Mouse (Mus musculus) intestine, postnatal 0 days (tissue): Measurements from ENCODE around the gene Crx. TPM values are rescaled to one million over a fixed set of nuclear protein-coding genes. Genes with fewer than 3 reads are reported as not detected.
"Not testable (repeated sequence)": the region's sequence is repeated elsewhere in the genome, so short reads cannot be mapped to it uniquely, and the experiment has no call there.

Source experiments
- ATAC-seq: fragments of 200-750 bp; cut with Nextera tagmentation; 2 replicates; pipeline ENCODE4 v1.8.0; 2017; ENCODE audit warnings: mild to moderate bottlenecking, moderate TSS enrichment, moderate library complexity
- H3K27ac ChIP-seq: fragments of 300-500 bp; sonication (generic); 2 replicates; pipeline ENCODE4 v1.5.1; 2014; ENCODE audit warnings: mild to moderate bottlenecking, low read depth, low read length, moderate library complexity
- H3K27me3 ChIP-seq: fragments of 300-500 bp; sonication (generic); replicated peaks from 2 replicates; pipeline ENCODE4 v1.6.1; 2014; ENCODE audit warnings: low read length, mixed read lengths; ENCODE audit not compliant: control insufficient read depth, insufficient read depth
- H3K36me3 ChIP-seq: fragments of 300-500 bp; sonication (generic); 2 replicates; pipeline ENCODE4 v1.6.1; 2014; ENCODE audit warnings: mild to moderate bottlenecking, moderate library complexity; ENCODE audit not compliant: control insufficient read depth, insufficient read depth
- H3K4me1 ChIP-seq: fragments of 300-500 bp; sonication (generic); replicated peaks from 2 replicates; pipeline ENCODE4 v1.6.1; 2014; ENCODE audit warnings: antibody characterized with exemption, low read length, mixed read lengths; ENCODE audit not compliant: control insufficient read depth, insufficient read depth
- H3K4me2 ChIP-seq: fragments of 300-500 bp; sonication (generic); replicated peaks from 2 replicates; pipeline ENCODE4 v1.6.1; 2014; ENCODE audit warnings: low read depth, mild to moderate bottlenecking, moderate library complexity
- H3K4me3 ChIP-seq: fragments of 300-500 bp; sonication (generic); 2 replicates; pipeline ENCODE4 v1.5.1; 2014; ENCODE audit warnings: low read depth, low read length
- H3K9ac ChIP-seq: fragments of 300-500 bp; sonication (generic); 2 replicates; pipeline ENCODE4 v1.6.1; 2014; ENCODE audit warnings: mild to moderate bottlenecking, low read depth, low read length
- H3K9me3 ChIP-seq: fragments of 300-500 bp; sonication (generic); 2 replicates; pipeline ENCODE4 v1.6.1; 2016; ENCODE audit warnings: mixed run types; ENCODE audit not compliant: control insufficient read depth
- CTCF ChIP-seq: sonication (generic); IDR thresholded peaks from 2 replicates; pipeline ENCODE4 v1.5.1; 2016; ENCODE audit warnings: low read depth, mild to moderate bottlenecking, control low read depth, antibody characterized with exemption, moderate library complexity
- WGBS: fragments of 180-500 bp; shearing (Covaris S2); extraction: QIAGEN DNeasy Blood & Tissue Kit; methylation state at CpG from one replicate; pipeline ENCODE4 v1.1.7; 2014; 5-methylcytosine and 5-hydroxymethylcytosine counted together
- polyA plus RNA-seq: library from polyadenylated mRNA; unstranded; fragments of >200 nt; fragmentation: Nextera tagmentation; extraction: Ambion mirVana; gene quantifications from 2 replicates; pipeline ENCODE4 v1.2.1, GENCODE M21; 2015

Crx gene
- polyA plus RNA-seq, 1 experiment from 2014 or later: not detected

DNA sequence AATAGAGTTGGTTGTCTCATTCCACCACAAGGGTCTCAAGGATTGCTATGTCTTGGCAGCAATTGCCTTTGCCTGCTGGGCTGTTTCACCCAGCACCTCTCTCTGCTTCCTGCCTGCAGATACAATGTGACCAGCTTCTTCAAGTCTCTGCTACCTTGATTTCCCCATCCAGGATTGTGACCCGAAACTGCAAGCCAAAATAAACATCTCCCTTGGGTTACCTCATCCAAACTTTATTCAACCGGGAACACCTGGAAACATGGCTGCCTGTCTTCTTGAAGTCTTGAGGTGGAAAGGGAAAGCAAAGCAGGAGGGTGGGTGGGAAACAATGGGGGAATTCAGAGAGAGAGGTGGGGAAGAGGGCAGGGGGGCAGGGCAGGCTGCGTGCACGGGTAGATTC lies 37.2 kb upstream of the Crx start:
- Histone ChIP-seq H3K4me1 (peaks cover 6% of the 10 kb centered on the region; the same call in 1 of the 2 replicates), H3K9me3 (no peaks in the 10 kb centered on the region), H3K36me3 (peaks cover 30% of the 10 kb centered on the region), H3K4me2 (no peak overlapping the region), H3K27ac (no peak overlapping the region), H3K4me3 (no peak overlapping the region), H3K9ac (no peak overlapping the region), H3K27me3 (no peaks in the 10 kb centered on the region)
- WGBS: 85% methylated on average over 4 of the region's 4 CpGs
- ATAC-seq: no peak
- TF ChIP-seq CTCF: no peak

- H3K27me3 ChIP-seq: no peaks in the 10 kb centered on the region
- H3K4me3 ChIP-seq: no peak overlapping the region
- ATAC-seq: no peak
- peaks cover 4% of the 10 kb centered on the region; the same call in 1 of the 2 replicates for H3K4me1 ChIP-seq
- peaks cover 30% of the 10 kb centered on the region for H3K36me3 ChIP-seq
- TF ChIP-seq CTCF: no peak
- 79% methylated on average over 3 of the region's 3 CpGs for WGBS
- no peaks in the 10 kb centered on the region for H3K9me3 ChIP-seq
- no peak overlapping the region for H3K27ac ChIP-seq
- no peak overlapping the region for H3K4me2 ChIP-seq
- H3K9ac ChIP-seq: no peak overlapping the region
Observed at GRCm38 (mm10) chr7:15916134-15916723, 36.5 kb upstream of the Crx start.

DNA sequence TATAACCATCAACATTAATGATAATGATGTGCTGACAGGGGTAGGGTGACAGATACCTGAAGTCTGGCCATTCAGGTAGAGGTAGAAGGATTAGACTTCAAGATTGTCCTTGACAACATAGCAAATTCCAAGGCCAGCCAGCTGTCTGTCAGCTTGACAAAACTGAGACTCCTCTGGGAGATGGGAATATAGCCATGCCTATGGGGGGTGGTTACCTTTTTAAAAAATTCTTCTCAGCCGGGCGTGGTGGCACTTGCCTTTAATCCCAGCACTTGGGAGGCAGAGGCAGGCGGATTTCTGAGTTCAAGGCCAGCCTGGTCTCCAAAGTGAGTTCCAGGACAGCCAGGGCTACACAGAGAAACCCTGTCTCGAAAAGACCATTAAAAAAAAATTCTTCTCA lies 35.9 kb upstream of the Crx start:
- not testable (repeated sequence) for H3K27ac ChIP-seq, H3K27me3 ChIP-seq, H3K9me3 ChIP-seq, ATAC-seq, H3K4me1 ChIP-seq, H3K4me3 ChIP-seq, H3K4me2 ChIP-seq, H3K9ac ChIP-seq
- WGBS: 86% methylated on average over 4 of the region's 4 CpGs
- peaks cover 30% of the 10 kb centered on the region for H3K36me3 ChIP-seq

DNA sequence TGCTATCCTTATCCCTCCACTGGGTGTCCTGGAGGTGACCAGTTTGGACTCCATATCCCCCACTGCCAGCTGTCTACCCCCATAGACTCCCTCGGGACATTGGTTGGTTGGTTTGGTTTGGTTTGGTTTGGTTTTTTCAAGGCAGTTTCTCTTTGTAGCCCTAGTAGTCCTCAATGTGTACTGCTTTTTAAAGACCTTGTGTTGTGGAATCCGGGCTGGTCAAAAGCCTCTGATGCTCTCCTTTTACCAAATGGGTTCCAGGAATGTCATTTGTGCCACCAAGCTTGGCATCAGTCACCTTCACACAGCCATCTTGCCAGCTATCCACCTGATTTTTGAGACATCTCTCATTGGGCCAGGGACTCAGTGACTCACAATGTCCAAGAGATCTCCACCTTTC lies 35.0 kb upstream of the Crx start:
- 86% methylated on average over 2 of the region's 2 CpGs for WGBS
- H3K4me1 ChIP-seq: no peaks in the 10 kb centered on the region
- TF ChIP-seq CTCF: no peak
- no peak for ATAC-seq
- H3K27me3 ChIP-seq: no peaks in the 10 kb centered on the region
- H3K4me2 ChIP-seq: no peak overlapping the region
- H3K9me3 ChIP-seq: no peaks in the 10 kb centered on the region
- H3K27ac ChIP-seq: no peak overlapping the region
- no peak overlapping the region for H3K9ac ChIP-seq
- no peak overlapping the region for H3K4me3 ChIP-seq
- H3K36me3 ChIP-seq: peaks cover 30% of the 10 kb centered on the region

DNA sequence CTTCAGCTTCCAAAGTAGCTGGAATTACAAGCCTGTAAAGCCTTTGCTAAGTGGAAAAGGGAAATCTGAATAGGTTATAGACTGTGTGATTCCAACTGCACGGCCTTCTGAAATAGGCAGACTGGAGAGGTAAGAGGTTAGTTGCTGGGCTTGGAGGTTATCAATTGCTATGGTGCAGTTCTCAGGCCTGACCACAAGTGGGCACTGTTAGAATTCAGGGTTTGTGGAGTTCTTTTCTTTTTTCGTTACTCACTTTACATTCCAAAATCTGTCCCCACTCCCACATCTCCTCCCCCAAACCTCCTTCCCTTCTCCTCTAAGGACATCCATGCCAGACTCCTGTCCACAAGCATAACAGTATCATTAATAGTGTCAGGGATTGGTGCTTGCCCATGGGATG lies 34.5 kb upstream of the Crx start:
- Histone ChIP-seq H3K36me3 (peaks cover 26% of the 10 kb centered on the region; the same call in 1 of the 2 replicates), H3K27me3 (no peaks in the 10 kb centered on the region), H3K9me3 (no peaks in the 10 kb centered on the region), H3K27ac (no peak overlapping the region), H3K4me3 (no peak overlapping the region), H3K9ac (no peak overlapping the region), H3K4me1 (no peaks in the 10 kb centered on the region), H3K4me2 (no peak overlapping the region)
- TF ChIP-seq CTCF: peak; percentile 79
- ATAC-seq: no peak
- 42% methylated on average over 2 of the region's 2 CpGs for WGBS

GRCm38 (mm10) chr7:15912183-15912582 lies 32.4 kb upstream of the Crx start:
- H3K9me3 ChIP-seq: no peaks in the 10 kb centered on the region
- TF ChIP-seq CTCF: peak; percentile 86
- H3K4me1 ChIP-seq: no peaks in the 10 kb centered on the region
- peaks cover 6% of the 10 kb centered on the region; the same call in 1 of the 2 replicates for H3K36me3 ChIP-seq
- H3K9ac ChIP-seq: no peak overlapping the region
- ATAC-seq: no peak
- no peak overlapping the region for H3K27ac ChIP-seq
- H3K4me2 ChIP-seq: no peak overlapping the region
- H3K4me3 ChIP-seq: no peak overlapping the region
- WGBS: under 1% methylated on average over 4 of the region's 4 CpGs
- H3K27me3 ChIP-seq: no peaks in the 10 kb centered on the region

- no peaks in the 10 kb centered on the region for H3K27me3 ChIP-seq
- no peak for ATAC-seq
- no peak overlapping the region for H3K9ac ChIP-seq
- H3K27ac ChIP-seq: no peak overlapping the region
- no peak overlapping the region for H3K4me3 ChIP-seq
- no peak for TF ChIP-seq CTCF
- no peaks in the 10 kb centered on the region for H3K36me3 ChIP-seq
- 81% methylated on average over 5 of the region's 5 CpGs for WGBS
- H3K4me1 ChIP-seq: no peaks in the 10 kb centered on the region
- no peak overlapping the region for H3K4me2 ChIP-seq
- H3K9me3 ChIP-seq: no peaks in the 10 kb centered on the region
Observed at GRCm38 (mm10) chr7:15910521-15910920, 30.8 kb upstream of the Crx start.
